Mouse (Mus musculus): ENCODE results near the gene Rai1.

Rai1 gene

GRCm38 (mm10) chr11:60127863-60128512, 23.2 kb downstream of the Rai1 start:
- no peak for DNase-seq (ENCODE audit: low spot score in 2 of 2)

- DNase-seq (ENCODE audit: low spot score in 2 of 2): peak; percentile 51 to 59
These were observed 25.7 kb downstream of the Rai1 start for GRCm38 (mm10) chr11:60130516-60130915.

- DNase-seq (ENCODE audit: low spot score in 2 of 2): no peak
These were observed 27.2 kb downstream of the Rai1 start for GRCm38 (mm10) chr11:60132061-60132460.

GRCm38 (mm10) chr11:60136491-60136890, 31.7 kb downstream of the Rai1 start:
- no peak for DNase-seq (ENCODE audit: low spot score in 2 of 2)

GRCm38 (mm10) chr11:60137170-60137569, 32.4 kb downstream of the Rai1 start:
- no peak for DNase-seq (ENCODE audit: low spot score in 2 of 2)

DNA sequence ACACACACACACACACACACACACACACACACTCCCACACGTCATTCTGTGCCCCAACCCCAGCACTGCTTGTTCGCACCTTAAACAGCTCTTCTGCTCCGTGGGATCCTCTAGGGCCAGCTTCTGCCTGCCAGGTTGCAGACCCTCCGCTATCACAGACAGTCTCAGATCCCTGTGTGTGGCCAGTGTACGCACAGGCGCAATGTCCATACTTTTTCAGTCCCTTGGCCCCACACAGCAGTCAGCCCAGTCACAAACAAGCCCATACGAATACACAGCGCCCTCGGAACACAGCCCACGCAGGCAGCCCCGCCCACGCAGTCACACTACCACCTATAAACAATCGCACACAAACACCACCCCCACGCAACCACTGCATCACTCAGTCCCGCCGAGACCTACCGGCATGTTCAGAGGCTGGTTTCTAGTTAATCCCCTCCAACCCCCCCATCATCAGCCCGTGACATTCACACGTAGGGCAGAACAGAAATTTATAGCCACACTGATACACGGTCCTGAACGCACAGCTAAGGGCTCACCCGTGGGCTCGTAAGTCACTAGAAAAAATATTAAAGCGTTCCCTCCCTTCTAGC, 34.4 kb downstream of the Rai1 start:
- DNase-seq (ENCODE audit: low spot score in 2 of 2): peak; percentile 63 to 74

DNA sequence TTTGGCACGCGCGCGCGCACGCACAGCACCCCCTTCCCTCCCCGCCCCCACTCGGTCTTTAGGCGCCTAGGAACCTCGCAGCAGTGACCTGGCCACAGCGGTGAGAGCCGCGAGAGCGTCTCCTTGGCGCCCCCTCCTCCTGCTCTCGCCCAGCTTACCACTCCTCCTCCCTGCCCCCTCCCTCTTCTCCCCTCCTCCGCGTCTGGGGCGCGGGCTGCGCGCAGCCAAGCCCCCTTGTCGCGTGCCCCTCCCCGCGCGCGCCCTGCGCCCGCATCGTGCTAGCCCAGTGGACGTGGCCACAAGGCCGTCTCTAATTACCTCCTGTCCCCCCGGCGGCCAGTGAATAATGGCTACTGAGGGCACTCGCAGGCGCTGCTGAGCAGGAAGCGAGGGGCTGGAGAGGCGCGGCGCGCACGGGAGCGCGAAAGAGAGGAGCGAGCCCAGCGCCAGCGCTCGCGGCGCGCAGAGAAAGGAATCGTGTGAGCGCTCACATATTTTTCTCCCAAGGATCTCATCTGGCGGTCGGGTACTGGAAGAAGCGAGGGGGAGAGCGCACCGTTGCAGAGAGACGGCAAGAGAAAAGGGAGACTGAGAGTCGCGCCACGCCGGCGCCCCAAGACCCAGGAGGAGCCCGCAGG, 35.0 kb downstream of the Rai1 start:
- peak; percentile 34 to 49 for DNase-seq (ENCODE audit: low spot score in 2 of 2)

GRCm38 (mm10) chr11:60140586-60141284, 35.9 kb downstream of the Rai1 start:
- peak in 1 of 2 experiments; percentile 6 for DNase-seq (ENCODE audit: low spot score in 2 of 2)

DNA sequence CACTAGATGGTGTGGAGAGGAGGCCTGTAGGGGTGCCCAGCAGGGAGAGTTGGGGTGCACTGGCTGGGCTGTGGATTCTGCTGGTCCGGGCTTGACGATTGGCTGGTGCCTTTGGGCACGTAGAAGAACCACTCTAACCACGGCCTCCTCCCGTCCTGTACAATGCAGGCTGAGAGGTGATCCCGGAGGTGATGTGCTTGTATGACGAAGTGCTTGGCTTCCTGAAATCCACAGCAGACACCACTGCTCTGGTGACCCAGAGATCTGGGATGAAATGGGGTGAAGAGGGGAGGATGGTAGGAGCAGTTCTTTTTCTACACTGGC, 36.4 kb downstream of the Rai1 start:
- no peak for DNase-seq (ENCODE audit: low spot score in 2 of 2)

DNA sequence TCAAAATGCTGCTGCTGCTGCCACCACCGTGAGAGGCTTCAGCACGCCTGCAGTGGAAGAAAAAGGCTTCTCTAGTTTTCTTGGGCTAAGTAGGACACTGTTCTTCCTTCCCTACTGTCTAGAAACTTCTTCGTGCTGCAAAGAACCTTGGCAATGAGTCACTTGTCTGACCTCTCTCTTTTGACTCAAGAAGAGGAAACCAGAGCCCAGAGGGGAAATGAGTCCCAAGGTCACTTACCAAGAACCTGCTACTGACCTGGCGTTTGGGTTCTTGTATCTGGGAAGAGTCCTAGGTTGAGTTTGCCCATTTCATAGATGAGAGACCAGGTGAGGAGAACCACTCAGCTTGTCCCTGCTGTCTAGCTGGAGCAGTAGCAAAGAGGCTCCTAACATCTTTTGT, 38.3 kb downstream of the Rai1 start:
- no peak for DNase-seq (ENCODE audit: low spot score in 2 of 2)

DNA sequence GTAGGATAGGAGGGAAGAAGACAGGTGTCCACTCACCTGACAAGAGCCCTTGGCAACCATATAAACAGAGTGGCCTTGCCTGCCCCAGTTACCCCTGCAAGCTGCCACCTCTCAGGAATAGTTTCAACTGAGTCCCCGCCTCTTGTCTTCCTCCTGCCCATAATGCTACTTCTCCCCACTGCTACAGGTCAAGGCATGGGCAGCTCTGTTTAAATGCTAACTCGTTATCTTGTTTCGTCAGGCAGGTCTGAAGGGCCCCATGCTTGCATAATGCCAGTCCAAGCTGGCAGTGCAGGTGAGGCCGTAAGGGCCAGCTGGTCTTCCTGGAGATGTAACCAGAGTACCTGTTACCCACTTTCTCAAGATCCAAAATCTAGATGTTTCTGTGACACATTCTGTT, 41.4 kb downstream of the Rai1 start:
- DNase-seq (ENCODE audit: low spot score in 2 of 2): no peak

- no peak for DNase-seq (ENCODE audit: low spot score in 2 of 2)
These were observed 43.8 kb downstream of the Rai1 start for GRCm38 (mm10) chr11:60148591-60148990.

- DNase-seq (ENCODE audit: low spot score in 2 of 2): no peak
These were observed 44.3 kb downstream of the Rai1 start for GRCm38 (mm10) chr11:60149086-60149485.

GRCm38 (mm10) chr11:60150677-60151076, 45.9 kb downstream of the Rai1 start:
- DNase-seq (ENCODE audit: low spot score in 2 of 2): no peak

DNA sequence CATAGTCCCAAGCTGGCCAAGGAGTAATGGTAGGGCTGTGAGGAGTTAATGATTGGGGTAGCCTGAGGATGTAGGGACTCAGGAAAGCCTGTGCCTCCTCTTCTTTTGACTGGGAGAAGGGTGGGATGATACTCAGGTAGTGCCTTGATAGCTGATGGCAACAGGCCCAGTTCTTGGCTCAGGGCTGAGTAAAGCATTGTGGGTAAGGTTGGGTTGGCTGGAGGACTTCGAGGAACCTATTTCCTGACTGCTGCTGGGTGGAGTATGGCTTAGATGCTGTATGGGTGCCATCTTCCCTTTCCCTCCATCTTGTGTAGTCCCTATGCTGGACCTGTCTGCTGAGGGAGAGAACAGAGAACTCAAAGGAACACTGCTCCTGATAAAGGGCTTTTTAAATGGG, 47.5 kb downstream of the Rai1 start:
- no peak for DNase-seq (ENCODE audit: low spot score in 2 of 2)

- DNase-seq (ENCODE audit: low spot score in 2 of 2): no peak
These were observed 49.1 kb downstream of the Rai1 start for GRCm38 (mm10) chr11:60153936-60154335.

- no peak for DNase-seq (ENCODE audit: low spot score in 2 of 2)
These were observed 50.9 kb downstream of the Rai1 start for GRCm38 (mm10) chr11:60155690-60156089.

GRCm38 (mm10) chr11:60158271-60158670, 53.5 kb downstream of the Rai1 start:
- DNase-seq (ENCODE audit: low spot score in 2 of 2): no peak

DNA sequence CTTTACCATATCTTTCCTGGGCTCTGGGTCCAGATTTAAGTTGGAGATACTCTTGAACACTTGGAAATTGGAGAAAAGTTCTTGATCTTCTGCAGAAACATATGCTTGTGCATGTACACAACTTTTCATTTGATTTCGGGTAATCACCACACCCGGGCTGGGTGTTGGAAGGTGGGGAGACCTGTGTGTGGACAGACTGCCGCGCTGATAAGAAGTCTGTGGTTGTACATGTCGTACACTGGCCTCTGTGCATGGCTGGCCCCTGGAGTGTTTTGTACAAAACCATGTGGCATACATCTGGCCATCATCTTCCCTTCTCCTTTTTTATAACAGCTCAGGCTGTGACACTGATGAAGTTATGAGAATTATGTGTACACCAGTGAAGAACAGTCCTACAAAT, 55.1 kb downstream of the Rai1 start:
- no peak for DNase-seq (ENCODE audit: low spot score in 2 of 2)

- DNase-seq (ENCODE audit: low spot score in 2 of 2): no peak
These were observed 55.8 kb downstream of the Rai1 start for GRCm38 (mm10) chr11:60160454-60161114.

DNA sequence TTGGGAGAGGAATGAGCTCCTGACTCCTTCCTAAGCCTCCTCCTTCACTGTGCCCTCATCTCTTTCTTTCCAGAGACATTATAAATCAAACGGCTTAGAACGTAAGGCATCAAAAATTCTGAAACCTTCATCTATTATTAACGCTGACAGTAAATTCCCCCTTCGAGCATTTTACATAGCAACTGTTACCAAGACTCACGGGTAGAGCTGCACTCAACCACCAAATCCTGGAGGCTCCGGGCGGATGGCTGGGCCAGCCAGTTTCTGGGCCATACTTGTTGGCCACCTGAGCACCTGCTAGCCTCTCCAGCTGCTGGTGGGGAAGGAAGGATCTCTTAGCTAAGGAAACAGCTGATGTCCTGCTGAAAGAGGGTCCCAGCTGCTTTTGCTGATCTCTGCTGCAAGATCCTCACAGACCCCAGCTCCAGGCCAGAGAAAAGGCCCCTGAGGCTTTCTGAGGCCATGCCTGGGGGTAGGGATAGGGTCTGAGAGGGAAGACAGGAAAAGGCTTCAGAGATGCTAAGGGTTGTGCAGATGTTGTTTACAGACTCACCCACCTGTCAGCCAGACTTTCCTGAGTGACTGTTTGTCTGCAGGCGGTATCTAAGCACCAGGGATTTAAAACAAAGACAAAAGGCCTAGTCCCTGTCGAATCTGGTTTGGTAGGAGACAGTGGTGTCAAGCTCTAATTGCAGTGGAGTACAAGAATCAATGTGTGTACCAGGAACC, 56.5 kb downstream of the Rai1 start:
- no peak for DNase-seq (ENCODE audit: low spot score in 2 of 2)

GRCm38 (mm10) chr11:60162547-60162946, 57.7 kb downstream of the Rai1 start:
- no peak for DNase-seq (ENCODE audit: low spot score in 2 of 2)
